ENCODE assay signal across 20 mouse cellular contexts in the genomic region with DNA sequence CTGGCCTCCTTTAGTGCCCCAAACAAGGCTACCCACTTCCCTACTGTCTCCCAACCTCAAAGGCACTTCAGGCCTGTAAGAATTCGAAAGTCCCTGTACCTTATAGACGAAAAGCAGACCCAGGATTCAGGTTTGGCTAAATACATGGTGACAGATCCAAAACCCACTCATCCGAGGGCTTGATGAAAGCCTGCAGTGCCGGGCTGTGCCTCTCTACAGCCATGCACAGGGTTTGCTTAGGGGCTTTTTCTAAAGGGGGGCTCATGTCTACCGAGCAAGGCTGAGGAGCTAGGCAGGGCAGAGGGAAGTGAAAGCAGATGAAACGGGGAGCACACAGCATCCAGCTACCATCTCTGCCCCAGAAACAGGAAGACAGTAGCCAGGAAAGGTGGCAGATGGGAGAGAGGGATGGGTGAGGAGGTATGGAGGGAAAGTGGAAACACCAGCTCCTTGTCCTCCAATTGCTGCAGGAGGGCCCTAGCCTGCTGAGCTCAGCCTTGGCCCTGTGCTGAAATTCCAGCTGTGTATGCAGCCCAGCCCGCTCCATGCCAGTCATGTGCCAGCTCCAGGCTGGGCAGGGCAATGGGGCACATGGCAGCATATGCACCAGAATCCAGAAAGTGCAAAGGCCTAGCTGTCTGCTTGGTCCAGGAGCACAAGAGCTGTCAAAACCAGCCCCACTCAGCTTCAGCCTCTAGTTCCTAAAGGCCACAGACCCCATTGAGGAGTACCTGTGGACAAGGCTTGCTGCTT. TPM values are rescaled to one million over a fixed set of nuclear protein-coding genes. Genes with fewer than 3 reads are reported as not detected.
DNase-seq lines count a peak whose midpoint lies in the region; ATAC-seq and TF ChIP-seq lines count a peak whose summit lies in the region.
"Had no signal": no experiment of that assay in that cellular context is flagged by ENCODE, and none has a peak within 500 bp of the region (broad histone marks: within the 10 kb centered on the region; RNA-seq: fewer than 3 reads in every experiment).

No protein-coding gene starts in this region.

- peak overlapping the region; percentile 30; the same call in 1 of the 2 replicates for H3K9ac ChIP-seq in forebrain, embryonic 13.5 days
- peak overlapping the region; percentile 36; the same call in 1 of the 2 replicates for H3K9ac ChIP-seq in liver, embryonic 13.5 days
- H3K9ac ChIP-seq: neural tube, embryonic 12.5 days; stomach, embryonic 15.5 days had no signal

- H3K27ac ChIP-seq in forebrain, embryonic 13.5 days: peak overlapping the region; percentile 51
- no peak overlapping the region for H3K27ac ChIP-seq in forebrain, embryonic 10.5 days
- peak overlapping the region; percentile 36; the same call in 1 of the 2 replicates for H3K27ac ChIP-seq in layer of hippocampus, adult 2 months
- 0 out of 2 replicates have a peak overlapping the region, but pooled peaks have one; percentile 42 for H3K27ac ChIP-seq in cortical plate, adult 2 months (ENCODE audit: insufficient read depth, low read length)
- peak overlapping the region; percentile 66 for H3K27ac ChIP-seq in liver, embryonic 13.5 days
- H3K27ac ChIP-seq: neural tube, embryonic 12.5 days; stomach, embryonic 15.5 days had no signal

- 66% methylated on average over 7 of the region's 7 CpGs for WGBS in forebrain, embryonic 13.5 days
- WGBS in forebrain, embryonic 10.5 days: 83% methylated on average over 7 of the region's 7 CpGs
- WGBS in liver, embryonic 13.5 days (ENCODE audit: insufficient replicate concordance): 69% methylated on average over 7 of the region's 7 CpGs

- no peaks in the 10 kb centered on the region for H3K36me3 ChIP-seq in forebrain, embryonic 13.5 days (ENCODE audit: poor library complexity, severe bottlenecking)
- H3K36me3 ChIP-seq in forebrain, embryonic 10.5 days (replicated peaks): no peaks in the 10 kb centered on the region
- peaks cover 33% of the 10 kb centered on the region for H3K36me3 ChIP-seq in liver, embryonic 13.5 days
- H3K36me3 ChIP-seq: midbrain, embryonic 10.5 days; neural tube, embryonic 12.5 days; stomach, embryonic 15.5 days had no signal

- ATAC-seq in forebrain, embryonic 13.5 days: no peak
- ATAC-seq in liver, embryonic 13.5 days (ENCODE audit: low read depth): no peak

- no peak for DNase-seq in forebrain, embryonic 10.5 days (ENCODE audit: extremely low spot score, low spot score)
- DNase-seq in layer of hippocampus, adult 2 months (ENCODE audit: low spot score in 2 of 2): no peak
- no peak for DNase-seq in layer of hippocampus, postnatal 25 days (ENCODE audit: extremely low spot score in 1 of 2, low spot score in 1 of 2)
- DNase-seq in liver, embryonic 13.5 days: no peak
- DNase-seq in natural killer cell, adult 2 months (ENCODE audit: low spot score in 2 of 2): no peak
- DNase-seq in embryo, embryonic 11 days: no peak
- DNase-seq: B cell, adult 2 months; layer of hippocampus, postnatal 36 days; lung, adult 2 months; right cerebral cortex, postnatal 14 days; thymus, postnatal 36 days had no signal

- no peak for TF ChIP-seq POLR2A in cortical plate, adult 2 months (IDR thresholded peaks at IDR 0.05; ENCODE audit: extremely low read depth, insufficient read depth, low read length)

- H3K4me1 ChIP-seq in forebrain, embryonic 13.5 days: peaks cover 50% of the 10 kb centered on the region
- peaks cover 42% of the 10 kb centered on the region for H3K4me1 ChIP-seq in forebrain, embryonic 10.5 days
- peaks cover 16% of the 10 kb centered on the region for H3K4me1 ChIP-seq in cortical plate, adult 2 months (ENCODE audit: control insufficient read depth, insufficient read depth, low read length)
- peaks cover 85% of the 10 kb centered on the region for H3K4me1 ChIP-seq in liver, embryonic 13.5 days (replicated peaks)

- no peak for TF ChIP-seq CTCF in layer of hippocampus, adult 2 months (conservative IDR thresholded peaks at IDR 0.05)
- TF ChIP-seq CTCF in cortical plate, adult 2 months (IDR thresholded peaks at IDR 0.05; ENCODE audit: extremely low read depth, insufficient read depth, low read length): no peak

- H3K27me3 ChIP-seq in forebrain, embryonic 13.5 days: no peaks in the 10 kb centered on the region
- peaks cover 45% of the 10 kb centered on the region for H3K27me3 ChIP-seq in forebrain, embryonic 10.5 days (ENCODE audit: poor library complexity, severe bottlenecking)
- H3K27me3 ChIP-seq in liver, embryonic 13.5 days: no peaks in the 10 kb centered on the region
- H3K27me3 ChIP-seq: stomach, embryonic 15.5 days had no signal

- H3K4me3 ChIP-seq in forebrain, embryonic 13.5 days: no peak overlapping the region
- H3K4me3 ChIP-seq in forebrain, embryonic 10.5 days: no peak overlapping the region
- no peak overlapping the region for H3K4me3 ChIP-seq in layer of hippocampus, adult 2 months
- no peak overlapping the region for H3K4me3 ChIP-seq in cortical plate, adult 2 months (ENCODE audit: insufficient read depth, low read length)
- no peak overlapping the region for H3K4me3 ChIP-seq in liver, embryonic 13.5 days (replicated peaks)
- H3K4me3 ChIP-seq: midbrain, embryonic 10.5 days; neural tube, embryonic 12.5 days; stomach, embryonic 15.5 days had no signal

- no peaks in the 10 kb centered on the region for H3K9me3 ChIP-seq in forebrain, embryonic 13.5 days (replicated peaks)
- no peaks in the 10 kb centered on the region for H3K9me3 ChIP-seq in forebrain, embryonic 10.5 days
- H3K9me3 ChIP-seq in liver, embryonic 13.5 days (replicated peaks): no peaks in the 10 kb centered on the region
- H3K9me3 ChIP-seq: G1E; midbrain, embryonic 10.5 days; neural tube, embryonic 12.5 days; stomach, embryonic 15.5 days had no signal

- H3K4me2 ChIP-seq in forebrain, embryonic 13.5 days: no peak overlapping the region
- H3K4me2 ChIP-seq in liver, embryonic 13.5 days: no peak overlapping the region
- H3K4me2 ChIP-seq: neural tube, embryonic 12.5 days; stomach, embryonic 15.5 days had no signal

RNA-seq across cellular contexts. Expression of gene 4930404H24Rik, which starts 11.3 kb away (rescaled TPM):
- polyA plus RNA-seq in forebrain, embryonic 13.5 days (2015; fragmentation: Nextera tagmentation; extraction: Ambion mirVana): not detected in 2 replicates
- not detected in 2 replicates for polyA plus RNA-seq in forebrain, embryonic 10.5 days (2016; fragmentation: Nextera tagmentation; extraction: Ambion mirVana)
- not detected for total RNA-seq in layer of hippocampus, adult 2 months (2021)
- total RNA-seq in layer of hippocampus, postnatal 25 days (2021): not detected
- polyA plus RNA-seq in cortical plate, adult 2 months (2012; rRNA removed): not detected in 2 replicates
- not detected in 2 replicates for polyA plus RNA-seq in liver, embryonic 13.5 days (2015; fragmentation: Nextera tagmentation; extraction: Ambion mirVana)
- total RNA-seq: G1E; gastrocnemius, adult 8-10 months; layer of hippocampus, postnatal 36 days had no signal
- polyA plus RNA-seq: G1E; heart, embryonic 14.5 days; intestine, embryonic 14.5 days; lung, adult 2 months; midbrain, embryonic 10.5 days; neural tube, embryonic 12.5 days; stomach, embryonic 15.5 days had no signal

RNA-seq across cellular contexts. Expression of gene Nol4l, which starts 48.5 kb away (rescaled TPM):
- polyA plus RNA-seq in forebrain, embryonic 13.5 days (2015; fragmentation: Nextera tagmentation; extraction: Ambion mirVana): 32.1 and 36.7 TPM in 2 replicates
- polyA plus RNA-seq in forebrain, embryonic 10.5 days (2016; fragmentation: Nextera tagmentation; extraction: Ambion mirVana): 11.7 and 12.3 TPM in 2 replicates
- 10 to 100 TPM; 47.6 to 52.1 TPM for total RNA-seq in layer of hippocampus, adult 2 months (2021)
- total RNA-seq in layer of hippocampus, postnatal 25 days (2021): 10 to 100 TPM; 42.7 to 48.9 TPM
- polyA plus RNA-seq in cortical plate, adult 2 months (2012; rRNA removed): 33.6 and 33.9 TPM in 2 replicates
- polyA plus RNA-seq in liver, embryonic 13.5 days (2015; fragmentation: Nextera tagmentation; extraction: Ambion mirVana): 5.3 and 5.4 TPM in 2 replicates
